In genomic region chr13:74743219-74743618, GRCm38 (mm10) we compare ENCODE assay signal across 15 mouse cellular contexts.
DNase-seq lines count a peak whose midpoint lies in the region; ATAC-seq and TF ChIP-seq lines count a peak whose summit lies in the region.
"Had no signal": no experiment of that assay in that cellular context is flagged by ENCODE, and none has a peak within 500 bp of the region (broad histone marks: within the 10 kb centered on the region; RNA-seq: fewer than 3 reads in every experiment).

No protein-coding gene starts in this region.

- peaks cover 65% of the 10 kb centered on the region for H3K36me3 ChIP-seq in heart, postnatal 0 days (replicated peaks; ENCODE audit: control insufficient read depth, insufficient read depth, low read length)
- H3K36me3 ChIP-seq: neural tube, embryonic 13.5 days had no signal

- peak; percentile 16 for DNase-seq in heart, postnatal 0 days (ENCODE audit: low spot score)
- no peak for DNase-seq in heart, adult 9 months (ENCODE audit: low spot score in 2 of 2)
- peak; percentile 8 for DNase-seq in urinary bladder, postnatal 25 days (ENCODE audit: low spot score)
- DNase-seq in urinary bladder, postnatal 10 days (ENCODE audit: low spot score): no peak
- DNase-seq in forelimb bud, embryonic 11.5 days (ENCODE audit: low read depth, low spot score): peak; percentile 45
- DNase-seq in cerebellum, adult 9-11 months: no peak
- DNase-seq in frontal cortex, postnatal 10 days (ENCODE audit: low spot score in 2 of 2): no peak
- DNase-seq: adrenal gland, postnatal 25 days; gastrocnemius, postnatal 36 days; lung, postnatal 10 days; midbrain, embryonic 14.5 days; right cerebral cortex, adult 18-20 months had no signal

- H3K9ac ChIP-seq in heart, postnatal 0 days (replicated peaks; ENCODE audit: low read depth, low read length): 0 out of 2 replicates have a peak overlapping the region, but pooled peaks have one; percentile 3
- H3K9ac ChIP-seq: forebrain, embryonic 13.5 days; neural tube, embryonic 13.5 days had no signal

- no peaks in the 10 kb centered on the region for H3K9me3 ChIP-seq in heart, postnatal 0 days (replicated peaks; ENCODE audit: control insufficient read depth, low read length)
- H3K9me3 ChIP-seq: forebrain, embryonic 13.5 days; neural tube, embryonic 13.5 days had no signal

- H3K4me2 ChIP-seq in heart, postnatal 0 days (ENCODE audit: low read depth, low read length): no peak overlapping the region
- H3K4me2 ChIP-seq: forebrain, embryonic 13.5 days; liver, embryonic 11.5 days; neural tube, embryonic 13.5 days had no signal

- 0 out of 2 replicates have a peak, but pooled peaks cover 4% of the 10 kb centered on the region for H3K4me1 ChIP-seq in heart, postnatal 0 days (ENCODE audit: control insufficient read depth, insufficient read depth)
- H3K4me1 ChIP-seq: forebrain, embryonic 13.5 days; neural tube, embryonic 13.5 days had no signal

- no peak overlapping the region for H3K4me3 ChIP-seq in heart, postnatal 0 days (ENCODE audit: low read depth, low read length)
- H3K4me3 ChIP-seq: forebrain, embryonic 13.5 days; neural tube, embryonic 13.5 days had no signal

- TF ChIP-seq EP300 in heart, postnatal 0 days (IDR thresholded peaks at IDR 0.05; ENCODE audit: low read depth): no peak

- WGBS in heart, postnatal 0 days: 36% methylated on average over 5 of the region's 5 CpGs

- peak overlapping the region; percentile 57; the same call in 1 of the 2 replicates for H3K27ac ChIP-seq in heart, postnatal 0 days (ENCODE audit: low read depth)
- H3K27ac ChIP-seq: forebrain, embryonic 13.5 days; neural tube, embryonic 13.5 days had no signal

- TF ChIP-seq CTCF in heart, postnatal 0 days (IDR thresholded peaks at IDR 0.05; ENCODE audit: low read depth): no peak

- no peaks in the 10 kb centered on the region for H3K27me3 ChIP-seq in heart, postnatal 0 days (ENCODE audit: control insufficient read depth, insufficient read depth, low read length)
- H3K27me3 ChIP-seq: forebrain, embryonic 13.5 days; neural tube, embryonic 13.5 days had no signal

- peak; percentile 82 for ATAC-seq in heart, postnatal 0 days (ENCODE audit: insufficient read depth, low read depth)
- ATAC-seq: forebrain, embryonic 13.5 days had no signal

Comparison
In these comparisons a context has a peak if more than half of its experiments do, and no peak if none do; other contexts are left out.
1. DNase-seq: peak in heart, postnatal 0 days (single experiment), urinary bladder, postnatal 25 days (single experiment) and forelimb bud, embryonic 11.5 days (single experiment); none in heart, adult 9 months (0 of 2), urinary bladder, postnatal 10 days (single experiment), cerebellum, adult 9-11 months (single experiment) and frontal cortex, postnatal 10 days (0 of 2).